Mouse (Mus musculus) bone marrow, adult 2 months (tissue): Measurements from ENCODE around the gene B230104I21Rik.

Experiments
- CTCF ChIP-seq: fragments of 200-500 bp; IDR thresholded peaks from 2 replicates; pipeline ENCODE4 v1.5.1; 2011; ENCODE audit warnings: low read length, control low read depth; ENCODE audit not compliant: control insufficient read depth, insufficient read depth
- POLR2A ChIP-seq: fragments of 200-500 bp; IDR thresholded peaks from 2 replicates; pipeline ENCODE4 v1.6.1; 2011; ENCODE audit warnings: low read depth, mild to moderate bottlenecking, control low read depth, low read length, borderline replicate concordance; ENCODE audit not compliant: control insufficient read depth

DNA sequence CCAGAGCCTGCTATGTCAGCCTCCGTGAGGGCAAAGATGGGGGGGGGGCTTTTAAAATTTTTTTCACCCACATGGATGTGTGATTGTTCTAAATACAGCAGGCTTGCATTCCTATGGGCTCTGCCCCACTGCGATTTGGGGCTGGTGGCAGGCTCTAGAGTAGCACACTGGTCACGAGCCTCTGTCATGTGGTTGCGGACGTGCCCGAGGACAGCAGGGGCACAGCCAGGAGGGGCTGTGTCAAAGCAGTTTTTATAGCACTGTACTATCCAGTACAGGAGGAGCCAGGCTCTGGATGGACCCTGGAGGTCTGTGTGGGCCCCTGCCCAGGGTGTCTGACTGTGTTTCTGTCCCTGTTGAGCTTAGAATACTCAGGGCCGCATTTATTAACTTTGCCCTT is 5.9 kb upstream of the B230104I21Rik start:
- TF ChIP-seq CTCF, result no peak
- TF ChIP-seq POLR2A, result no peak
